Mouse (Mus musculus) gastrocnemius, adult 18-20 months (tissue): ENCODE measurements around the gene Pxdc1. TPM values are rescaled to one million over a fixed set of nuclear protein-coding genes. Genes with fewer than 3 reads are reported as not detected.
A peak's percentile ranks its signal among the peaks of the same experiment; 100 is the strongest.

Experiments used
- DNase-seq: peaks from one replicate; pipeline ENCODE4 v3.0.0; 2021; ENCODE audit warnings: low spot score
- long read RNA-seq, 2 experiments: library from polyadenylated mRNA; stranded (forward); transcript quantifications; one replicate each; pipeline ENCODE4 v2.0.0; 2021
- total RNA-seq, 2 experiments: library from RNA; stranded (reverse); gene quantifications; 2 replicates each; pipeline ENCODE4 v1.2.3; 2021

Pxdc1 gene
- 1 to 10 TPM; 4.6 to 7.2 TPM for total RNA-seq
- long read RNA-seq, experiment 1, transcript Pxdc1-202 (5 exons, 2,684 nt), result major isoform, 8 of 9 reads
- long read RNA-seq, experiment 1, partial matches to known transcripts, result 0 of 9 reads
- long read RNA-seq, experiment 1, other reads (novel, unspliced or antisense), result 1 of 9 reads
- long read RNA-seq, experiment 2, partial matches to known transcripts, result 1 of 4 reads
- long read RNA-seq, experiment 2, other reads (novel, unspliced or antisense), result 0 of 4 reads

- DNase-seq, result peak; percentile 17
These were observed at the start of gene Pxdc1 for GRCm38 (mm10) chr13:34653391-34653790. Pxdc1 (minus strand) TSS chr13:34653486.

GRCm38 (mm10) chr13:34700630-34701029 lies 47.3 kb upstream of the Pxdc1 start:
- no peak for DNase-seq

- no peak for DNase-seq
These were observed 46.8 kb upstream of the Pxdc1 start for GRCm38 (mm10) chr13:34700091-34700490.

- no peak for DNase-seq
These were observed 43.5 kb upstream of the Pxdc1 start for GRCm38 (mm10) chr13:34696734-34697332.

- no peak for DNase-seq
These were observed 39.8 kb upstream of the Pxdc1 start for GRCm38 (mm10) chr13:34693111-34693510.

GRCm38 (mm10) chr13:34691049-34691448 lies 37.8 kb upstream of the Pxdc1 start:
- DNase-seq, result no peak

- DNase-seq, result no peak
These were observed 31.9 kb upstream of the Pxdc1 start for GRCm38 (mm10) chr13:34685008-34685765.

- DNase-seq, result no peak
These were observed 30.6 kb upstream of the Pxdc1 start for GRCm38 (mm10) chr13:34683762-34684488.

GRCm38 (mm10) chr13:34683270-34683669 lies 30.0 kb upstream of the Pxdc1 start:
- DNase-seq, result no peak

- DNase-seq, result no peak
These were observed 23.2 kb upstream of the Pxdc1 start for GRCm38 (mm10) chr13:34676507-34676906.

GRCm38 (mm10) chr13:34675847-34676383 lies 22.6 kb upstream of the Pxdc1 start:
- no peak for DNase-seq

GRCm38 (mm10) chr13:34673354-34673753 lies 20.1 kb upstream of the Pxdc1 start:
- no peak for DNase-seq

GRCm38 (mm10) chr13:34669919-34670865 lies 16.9 kb upstream of the Pxdc1 start:
- no peak for DNase-seq

GRCm38 (mm10) chr13:34667197-34667596 lies 13.9 kb upstream of the Pxdc1 start:
- no peak for DNase-seq

- DNase-seq, result no peak
These were observed 11.8 kb upstream of the Pxdc1 start for GRCm38 (mm10) chr13:34665074-34665473.

GRCm38 (mm10) chr13:34663762-34664161 lies 10.5 kb upstream of the Pxdc1 start:
- DNase-seq, result no peak

GRCm38 (mm10) chr13:34659507-34659906 lies 6.2 kb upstream of the Pxdc1 start:
- DNase-seq, result no peak

- no peak for DNase-seq
These were observed 3.1 kb upstream of the Pxdc1 start for GRCm38 (mm10) chr13:34656351-34656750.

GRCm38 (mm10) chr13:34652353-34653241 lies 689 bp downstream of the Pxdc1 start:
- DNase-seq, result peak; percentile 75

- peak; percentile 10 for DNase-seq
These were observed 1.3 kb downstream of the Pxdc1 start for GRCm38 (mm10) chr13:34652016-34652352.
